Mouse (Mus musculus): ENCODE data around the gene Ccdc85b.

The Ccdc85b gene

DNA sequence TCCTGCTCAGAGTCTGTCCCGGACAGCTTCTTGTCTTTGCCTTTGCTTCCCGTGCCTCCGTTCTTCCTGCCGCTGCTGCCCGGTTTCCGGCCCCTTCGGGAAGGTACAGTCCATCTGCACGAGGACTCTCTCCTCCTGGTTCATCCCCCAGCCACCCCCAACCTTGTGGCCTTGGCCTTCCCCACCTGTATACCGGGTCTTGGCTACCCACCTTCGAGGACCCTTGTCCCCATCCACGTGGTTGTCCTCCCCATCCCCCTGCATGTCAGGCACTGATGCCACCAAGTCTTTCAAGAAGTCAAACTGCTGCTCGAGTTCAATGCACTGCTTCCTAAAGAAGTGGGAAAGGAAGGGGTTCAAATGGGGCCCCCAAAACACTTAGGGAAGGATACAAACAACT lies 34.1 kb downstream of the Ccdc85b start:
- no peak for DNase-seq

DNA sequence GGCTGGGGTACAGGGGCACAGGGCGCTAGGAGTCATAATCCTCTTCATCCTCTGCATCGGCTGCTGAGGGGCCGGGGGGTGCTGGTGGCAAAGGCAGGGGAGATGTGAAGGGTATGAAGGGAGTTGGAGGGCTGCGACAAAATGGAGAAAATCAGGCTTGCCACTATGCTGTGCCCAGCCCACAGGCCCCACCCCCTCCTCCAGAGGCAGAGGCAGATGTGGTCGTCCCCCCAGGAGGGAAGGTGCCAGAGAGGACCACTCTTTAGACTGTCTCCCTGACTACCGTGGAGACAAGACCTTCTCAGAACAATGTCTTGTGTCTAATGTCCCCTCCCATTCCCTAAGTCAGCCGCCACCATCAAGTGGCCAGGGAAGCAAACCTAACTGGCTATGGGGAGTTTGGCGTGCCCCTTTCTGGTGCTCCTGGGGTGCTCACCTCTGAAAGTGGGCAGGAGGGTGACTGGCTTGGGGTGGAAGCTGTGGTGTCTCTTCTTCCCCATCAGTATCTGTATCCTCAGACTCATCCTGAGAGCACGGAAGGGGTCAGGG lies 34.7 kb downstream of the Ccdc85b start:
- no peak for DNase-seq

DNA sequence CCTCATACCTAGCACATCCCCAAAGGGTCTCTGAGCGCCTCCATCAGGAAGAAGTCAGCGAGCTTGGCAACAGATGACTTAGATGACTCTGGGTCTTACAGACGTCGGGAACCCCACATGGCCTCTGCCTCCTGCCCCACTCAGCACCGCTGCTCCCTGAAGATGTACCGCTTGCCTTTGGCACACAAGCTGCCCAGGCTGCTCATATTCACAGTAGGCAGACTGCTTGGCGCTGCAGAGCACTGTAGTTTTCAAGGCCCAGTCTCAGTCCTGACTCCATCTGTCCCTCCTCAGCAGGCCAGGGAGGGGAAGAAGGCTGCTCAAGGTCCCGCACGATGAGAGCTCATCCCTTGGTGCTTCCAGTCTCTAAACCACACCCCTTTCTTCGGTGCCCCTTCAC lies 35.4 kb downstream of the Ccdc85b start:
- DNase-seq: no peak

DNA sequence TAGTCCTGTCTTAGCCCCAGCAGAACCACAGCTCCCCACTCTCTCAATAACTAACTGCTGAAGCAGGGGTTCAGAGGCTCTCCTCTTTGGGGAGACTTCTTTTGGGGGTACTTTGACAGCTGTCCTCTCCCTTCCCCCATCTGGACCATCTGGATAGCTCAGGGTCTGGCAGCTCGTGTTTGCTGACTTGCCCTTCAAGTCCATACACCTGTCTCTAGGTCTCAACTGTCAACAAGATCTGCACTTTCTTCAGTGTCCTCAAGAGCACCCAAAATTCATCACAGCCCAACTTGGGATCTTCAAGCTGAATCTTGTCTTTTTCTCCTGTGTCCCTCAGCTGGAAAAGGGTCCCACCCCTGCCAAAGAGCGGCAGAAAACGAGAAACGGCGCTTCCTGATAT lies 35.9 kb downstream of the Ccdc85b start:
- no peak for DNase-seq

DNA sequence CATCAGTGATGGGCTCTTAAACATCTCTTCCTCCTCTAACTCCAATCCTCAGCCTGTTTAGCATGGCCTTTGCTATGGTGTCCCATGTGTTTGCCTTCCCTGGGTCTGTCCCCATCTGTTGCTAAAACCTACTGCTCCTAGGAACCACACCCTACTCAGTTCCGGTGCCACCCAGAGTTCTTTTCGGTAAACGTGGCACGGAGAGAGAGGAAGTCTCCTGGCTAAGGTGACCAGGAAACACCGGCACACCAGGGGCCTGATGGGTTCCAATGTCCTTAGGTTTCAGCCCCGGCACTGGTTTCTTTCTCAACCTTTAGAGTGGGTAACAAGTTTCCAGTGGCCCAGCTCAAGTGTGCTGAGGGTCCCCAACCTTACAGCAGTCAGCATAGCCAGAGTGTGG lies 37.1 kb downstream of the Ccdc85b start:
- DNase-seq: no peak

DNA sequence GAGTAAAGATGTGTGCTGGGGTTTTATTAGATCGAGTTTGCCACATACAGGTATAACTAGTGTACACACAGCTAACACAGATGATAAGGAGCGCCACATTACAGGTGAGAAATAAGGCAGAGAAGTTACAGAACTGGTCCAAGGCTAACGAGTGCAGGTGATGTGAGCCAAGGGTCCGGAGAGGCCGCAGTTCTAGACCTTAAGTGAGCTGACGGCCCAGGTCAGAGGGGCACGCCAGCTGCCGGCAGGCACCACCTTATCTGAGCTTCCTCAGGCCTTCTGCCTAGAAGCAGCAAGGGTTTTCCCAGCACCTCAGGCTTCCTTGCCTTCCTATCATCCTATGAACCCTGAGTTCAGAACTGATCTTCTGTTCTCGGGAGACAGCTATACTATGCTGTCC lies 38.1 kb downstream of the Ccdc85b start:
- no peak for DNase-seq

DNA sequence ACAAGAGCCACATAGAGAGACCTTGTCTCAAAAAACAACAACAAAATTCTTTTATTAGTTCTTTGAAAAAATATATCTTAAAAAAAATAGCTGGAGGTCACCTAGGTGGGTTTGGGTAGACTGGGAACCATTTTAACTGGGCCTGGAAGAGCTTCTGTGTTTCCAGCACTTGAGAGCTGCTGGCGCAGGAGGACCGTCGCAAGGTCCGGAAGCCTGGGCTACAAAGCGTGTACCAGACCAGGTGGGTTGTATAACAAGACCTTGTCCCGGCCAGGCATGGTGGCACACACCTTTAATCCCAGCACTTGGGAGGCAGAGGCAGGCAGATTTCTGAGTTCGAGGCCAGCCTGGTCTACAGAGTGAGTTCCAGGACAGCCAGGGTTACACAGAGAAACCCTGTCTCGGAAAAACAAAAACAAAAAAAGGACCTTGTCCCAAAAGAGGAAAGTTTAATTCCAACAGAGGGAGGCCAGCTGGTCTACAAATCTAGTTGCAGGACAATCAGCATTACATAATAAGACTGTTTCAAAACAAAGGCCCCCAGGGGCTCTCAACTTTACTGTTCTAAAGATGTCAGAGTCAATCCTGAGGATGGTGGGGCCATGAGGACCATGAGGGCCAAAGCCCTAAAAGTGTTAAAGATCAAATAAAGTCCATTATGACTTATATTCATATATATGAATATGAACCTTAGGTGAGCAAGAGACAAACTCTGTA lies 38.8 kb downstream of the Ccdc85b start:
- DNase-seq: no peak

DNA sequence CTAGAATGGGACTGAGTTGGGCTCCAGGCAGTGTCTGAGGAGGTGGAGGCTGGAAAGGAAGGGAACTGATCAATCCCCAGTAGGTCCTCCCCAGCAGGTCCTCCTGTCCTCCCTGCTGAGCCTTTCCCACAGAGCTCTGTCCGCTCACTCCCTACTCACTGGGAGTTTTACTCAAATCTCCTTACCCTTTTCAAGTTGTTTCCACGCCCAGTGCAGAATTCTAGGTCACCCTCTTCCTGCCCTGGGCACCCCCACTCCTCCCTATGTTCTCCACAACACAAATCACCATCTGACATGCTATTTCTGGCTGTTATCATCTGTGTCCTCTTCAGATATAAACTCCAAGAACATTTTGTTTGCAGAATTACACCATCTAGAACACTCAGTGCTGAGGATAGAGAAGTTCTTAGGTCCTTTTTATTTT lies 43.1 kb downstream of the Ccdc85b start:
- DNase-seq: no peak

DNA sequence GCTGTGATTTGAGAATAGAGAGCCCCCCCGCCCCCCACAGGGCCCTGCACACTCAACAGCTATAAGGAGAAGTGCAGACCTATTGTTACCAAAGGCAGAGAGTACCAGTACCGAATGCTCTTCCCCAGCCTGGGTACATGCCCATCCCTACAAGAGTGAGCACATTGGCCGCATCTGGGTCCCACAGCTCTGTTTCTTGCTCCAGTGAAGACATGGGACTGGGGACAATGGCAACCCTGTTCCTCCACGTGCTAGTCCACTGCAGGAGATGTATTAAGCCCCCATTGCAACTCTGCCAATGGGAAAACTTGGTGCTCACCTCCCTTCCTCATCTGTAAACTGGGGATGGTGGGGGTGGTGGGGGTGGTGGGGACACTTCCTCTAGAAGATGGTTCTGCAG lies 43.9 kb downstream of the Ccdc85b start:
- no peak for DNase-seq

DNA sequence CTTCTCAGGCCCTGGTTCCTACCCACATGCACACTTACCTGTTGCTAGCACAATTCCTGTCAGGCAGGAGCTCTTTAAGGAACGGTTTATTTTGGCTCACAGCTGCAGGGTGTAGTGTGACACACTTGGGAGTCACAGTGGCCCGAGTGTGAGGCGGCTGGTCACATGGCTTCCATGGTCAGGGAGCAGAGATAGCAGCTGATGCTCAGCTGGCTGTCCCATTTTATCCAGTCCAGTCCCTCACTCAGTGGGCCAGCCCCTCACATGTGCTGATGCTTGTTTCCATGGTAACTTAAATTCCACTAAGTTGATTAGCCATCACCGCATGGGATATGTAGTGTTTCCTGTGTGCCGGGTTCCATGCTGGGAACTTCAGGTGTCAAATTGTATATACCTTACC lies 45.7 kb downstream of the Ccdc85b start:
- DNase-seq: no peak

DNA sequence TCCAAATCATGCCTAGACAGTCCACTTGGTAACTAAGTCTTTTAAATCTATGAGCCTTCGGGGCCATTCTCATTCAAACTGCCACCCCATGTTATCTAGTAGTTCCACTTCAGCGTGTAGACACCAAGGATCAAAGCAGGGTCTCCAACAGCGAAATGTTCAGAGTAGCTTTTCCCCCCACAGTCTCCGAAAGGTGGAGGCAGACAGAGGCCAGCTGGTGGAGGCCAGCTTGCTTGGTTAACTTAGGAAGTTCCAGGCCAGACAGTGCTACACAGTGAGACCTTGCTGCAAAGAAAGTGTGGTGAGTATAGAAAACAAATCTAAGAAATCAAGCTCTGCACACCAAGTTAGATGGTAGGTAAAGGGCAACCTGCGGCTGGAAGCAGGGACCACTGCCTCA lies 47.1 kb downstream of the Ccdc85b start:
- no peak for DNase-seq

DNA sequence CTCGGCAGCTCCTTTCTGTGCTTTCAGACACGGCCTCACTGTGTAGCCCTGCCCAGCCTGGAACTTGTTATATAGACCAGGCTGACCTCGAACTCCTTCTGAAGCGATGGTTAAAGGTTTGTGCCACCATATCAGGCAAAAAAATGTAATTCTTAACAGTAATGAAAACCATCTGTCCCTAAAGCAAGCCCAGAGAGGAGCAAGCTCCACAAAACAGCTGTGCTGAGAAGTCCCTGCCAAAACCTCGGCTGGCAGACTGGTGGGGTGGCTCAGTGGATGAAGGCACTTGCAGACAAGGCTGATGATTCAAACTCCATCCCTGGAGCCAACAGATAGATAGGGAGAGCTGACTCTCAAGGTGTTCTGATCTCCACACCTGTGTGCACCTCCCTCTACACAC lies 48.6 kb downstream of the Ccdc85b start:
- DNase-seq: no peak

DNA sequence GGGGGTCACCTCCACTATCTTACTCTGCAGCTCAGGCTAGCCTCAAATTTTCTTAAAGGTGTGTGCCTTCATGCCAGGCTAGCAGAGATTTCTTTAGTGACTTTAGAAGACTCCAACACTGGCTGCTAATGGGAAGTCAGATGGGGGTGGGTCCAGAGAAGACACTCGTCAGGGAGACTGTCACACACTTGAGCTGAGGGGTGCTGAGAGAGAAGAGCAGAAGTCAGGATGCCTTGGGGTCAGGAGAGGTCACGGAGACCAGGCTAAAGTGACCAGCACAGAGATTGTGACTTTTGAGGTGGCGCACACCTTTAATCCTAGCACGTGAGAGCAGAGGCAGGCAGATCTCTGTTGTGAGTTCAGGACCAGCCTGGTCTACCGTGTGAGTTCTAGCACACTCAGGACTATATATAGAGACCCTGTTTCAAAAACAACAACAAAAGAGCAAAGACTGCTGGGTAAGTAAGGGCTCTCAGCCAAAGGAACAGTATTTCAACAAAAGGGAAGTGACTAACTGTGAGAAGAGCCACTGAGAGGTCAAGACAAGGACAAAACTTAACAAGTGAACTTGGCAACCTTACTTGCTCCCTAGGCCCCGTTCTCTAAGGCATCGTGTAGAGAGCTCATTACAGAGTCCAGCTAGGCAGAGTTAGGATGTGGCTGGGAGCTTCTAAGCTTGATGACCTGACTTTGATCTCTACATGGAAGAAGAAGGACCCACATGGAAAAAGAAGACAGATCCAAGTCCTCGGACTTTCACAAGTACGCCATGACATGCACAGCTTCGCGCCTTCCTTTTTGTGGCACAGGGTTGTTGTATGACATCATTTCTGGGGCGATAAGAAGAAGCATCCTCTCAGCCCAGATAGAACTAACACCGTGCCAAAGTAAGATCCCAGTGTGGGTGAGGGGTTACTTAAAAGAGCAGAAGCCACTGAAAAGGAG lies 49.4 kb downstream of the Ccdc85b start:
- peak in 1 of 2 experiments; percentile 64 for DNase-seq

DNA sequence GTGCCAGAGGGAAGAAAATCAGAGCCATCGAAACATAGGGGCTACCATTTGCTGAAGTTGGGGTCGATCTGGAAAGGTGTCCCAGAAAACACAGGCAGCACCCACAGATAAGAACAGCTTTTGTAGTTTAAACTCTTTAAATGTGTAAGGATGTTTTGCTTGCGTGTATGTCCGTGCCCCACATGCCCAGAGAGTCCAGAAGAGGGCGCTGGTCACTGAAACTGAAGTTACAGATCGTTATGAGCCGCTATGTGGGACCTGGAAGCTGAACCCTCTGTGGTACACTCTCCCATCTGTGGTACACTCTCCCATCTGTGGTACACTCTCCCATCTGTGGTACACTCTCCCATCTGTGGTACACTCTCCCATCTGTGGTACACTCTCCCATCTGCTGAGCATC lies 50.6 kb downstream of the Ccdc85b start:
- peak in 1 of 2 experiments; percentile 72 for DNase-seq

DNA sequence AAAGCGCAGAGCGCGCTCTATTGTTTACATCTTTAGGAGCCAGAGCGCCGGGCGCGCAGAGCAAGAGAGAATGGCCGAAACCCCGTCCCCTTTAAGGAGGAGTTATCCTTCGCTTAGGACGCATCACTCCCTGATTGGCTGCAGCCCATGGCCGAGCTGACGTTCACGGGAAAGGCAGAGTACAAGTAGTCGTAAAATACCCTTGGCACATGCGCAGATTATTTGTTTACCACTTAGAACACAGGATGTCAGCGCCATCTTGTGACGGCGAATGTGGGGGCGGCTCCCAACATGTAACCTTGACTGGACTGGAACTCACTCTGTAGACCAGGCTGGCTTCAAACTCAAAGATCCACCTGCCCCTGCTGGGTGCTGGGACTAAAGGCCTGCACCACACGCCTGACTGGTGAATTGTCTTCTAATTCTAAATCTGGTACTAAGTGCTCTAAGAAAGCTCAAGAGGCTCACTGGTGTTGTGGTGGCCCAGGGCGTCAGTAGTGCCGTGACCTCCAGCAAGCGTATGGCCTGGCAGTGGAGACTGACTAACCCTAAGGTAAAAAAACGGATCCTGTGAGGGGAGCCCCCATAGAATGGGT lies 51.1 kb downstream of the Ccdc85b start:
- peak; percentile 70 to 71 for DNase-seq

DNA sequence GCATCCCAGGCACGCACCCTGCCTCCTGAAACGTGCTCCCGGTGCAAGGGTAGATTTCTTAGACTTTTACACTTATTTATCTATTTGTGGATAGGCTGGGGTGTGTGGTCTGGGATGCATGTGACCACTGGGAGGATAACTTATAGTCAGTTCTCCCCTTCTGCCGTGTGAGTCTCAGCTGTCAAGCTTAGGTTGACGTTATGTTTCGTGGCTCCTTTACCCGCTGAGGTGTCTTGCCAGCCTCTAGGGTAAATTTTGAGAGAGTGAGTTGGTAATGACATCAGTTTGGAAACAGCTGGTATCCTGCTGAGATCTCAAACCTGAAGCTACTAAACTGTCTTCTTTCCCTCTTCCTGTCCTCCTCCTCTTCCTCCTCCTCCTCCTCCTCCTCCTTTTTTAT lies 51.8 kb downstream of the Ccdc85b start:
- no peak for DNase-seq

All from kidney, adult 8-10 months (tissue).